Mouse (Mus musculus) midbrain, postnatal 0 days (tissue): ENCODE data around the gene Tbc1d22b. TPM values are rescaled to one million over a fixed set of nuclear protein-coding genes. Genes with fewer than 3 reads are reported as not detected.

Experiments
- ATAC-seq: fragments of 200-750 bp; cut with Nextera tagmentation; 2 replicates; pipeline ENCODE4 v1.8.0; 2017; ENCODE audit warnings: moderate number of reproducible peaks, mild to moderate bottlenecking, moderate TSS enrichment, moderate library complexity; ENCODE audit not compliant: low FRiP score
- DNase-seq: peaks from one replicate; pipeline ENCODE4 v3.0.0-alpha.2; 2015; ENCODE audit warnings: low spot score
- H3K27ac ChIP-seq: fragments of 300-500 bp; sonication (generic); 2 replicates; pipeline ENCODE4 v1.5.1; 2014; ENCODE audit warnings: low read depth, mild to moderate bottlenecking, low read length, mixed read lengths
- H3K27me3 ChIP-seq: fragments of 300-500 bp; sonication (generic); 2 replicates; pipeline ENCODE4 v1.6.1; 2014; ENCODE audit warnings: low read length, control low read depth, mixed read lengths; ENCODE audit not compliant: insufficient read depth
- H3K36me3 ChIP-seq: fragments of 300-500 bp; sonication (generic); 2 replicates; pipeline ENCODE4 v1.6.1; 2014; ENCODE audit warnings: low read length, control low read depth, mixed read lengths; ENCODE audit not compliant: insufficient read depth
- H3K4me1 ChIP-seq: fragments of 300-500 bp; sonication (generic); 2 replicates; pipeline ENCODE4 v1.6.1; 2014; ENCODE audit warnings: mild to moderate bottlenecking, control low read depth, antibody characterized with exemption, low read length, mixed read lengths; ENCODE audit not compliant: insufficient read depth
- H3K4me2 ChIP-seq: fragments of 300-500 bp; sonication (generic); 2 replicates; pipeline ENCODE4 v1.6.1; 2014; ENCODE audit warnings: low read depth, mild to moderate bottlenecking, low read length, mixed read lengths; ENCODE audit not compliant: poor library complexity, severe bottlenecking
- H3K4me3 ChIP-seq: fragments of 300-500 bp; sonication (generic); 2 replicates; pipeline ENCODE4 v1.5.1; 2014; ENCODE audit warnings: low read depth, mild to moderate bottlenecking, low read length, moderate library complexity
- H3K9ac ChIP-seq: fragments of 300-500 bp; sonication (generic); replicated peaks from 2 replicates; pipeline ENCODE4 v1.6.1; 2014; ENCODE audit warnings: mild to moderate bottlenecking, low read length, moderate library complexity, mixed read lengths; ENCODE audit not compliant: poor library complexity, severe bottlenecking
- H3K9me3 ChIP-seq: fragments of 300-500 bp; sonication (generic); 2 replicates; pipeline ENCODE4 v1.6.1; 2016; ENCODE audit warnings: low read length, control low read depth
- CTCF ChIP-seq: IDR thresholded peaks from 2 replicates; pipeline ENCODE4 v1.5.1; 2016; ENCODE audit warnings: antibody characterized with exemption, mild to moderate bottlenecking
- WGBS: fragments of 180-500 bp; shearing (Covaris S2); extraction: QIAGEN DNeasy Blood & Tissue Kit; methylation state at CpG from one replicate; pipeline ENCODE4 v1.1.7; 2014; 5-methylcytosine and 5-hydroxymethylcytosine counted together
- polyA plus RNA-seq: library from polyadenylated mRNA; unstranded; fragments of >200 nt; fragmentation: Nextera tagmentation; extraction: Ambion mirVana; gene quantifications from 2 replicates; pipeline ENCODE4 v1.2.1, GENCODE M21; 2015
- total RNA-seq: library from RNA; depleted of rRNA; stranded (reverse); fragments of >200 nt; gene quantifications from 2 replicates; pipeline ENCODE4 v1.2.3, GENCODE M21; 2014

The Tbc1d22b gene
- total and polyA plus RNA-seq, 2 experiments from 2014 or later, result 30.7 to 52.0 TPM

DNA sequence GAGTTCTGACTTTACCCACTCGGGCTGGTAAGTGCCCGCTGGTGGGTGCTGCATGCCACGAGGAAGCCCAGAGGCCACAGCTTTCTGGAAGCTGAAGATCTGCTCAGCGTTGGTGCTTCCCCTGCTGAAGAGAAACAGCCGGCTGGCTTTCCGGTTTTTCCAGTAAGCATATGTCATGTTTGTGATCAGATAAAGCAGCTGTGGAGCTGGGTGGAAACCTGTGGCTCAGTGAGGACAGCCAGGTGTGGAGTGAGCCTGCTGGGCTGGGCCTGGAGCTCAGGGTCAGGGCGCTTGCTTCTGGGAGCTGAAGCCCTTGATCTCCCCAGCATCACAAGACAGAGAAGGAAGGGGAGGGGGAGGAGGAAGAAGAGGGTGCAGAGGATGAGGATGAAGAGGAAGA is 7.3 kb downstream of the Tbc1d22b start:
- Histone ChIP-seq H3K9me3 (no peaks in the 10 kb centered on the region), H3K27ac (no peak overlapping the region), H3K4me3 (no peak overlapping the region), H3K27me3 (no peaks in the 10 kb centered on the region), H3K4me1 (no peaks in the 10 kb centered on the region), H3K4me2 (no peak overlapping the region), H3K36me3 (peaks cover 3% of the 10 kb centered on the region; the same call in 1 of the 2 replicates), H3K9ac (no peak overlapping the region)
- DNase-seq (no peak), ATAC-seq (no peak)
- no peak for TF ChIP-seq CTCF
- 92% methylated on average over 7 of the region's 7 CpGs for WGBS

DNA sequence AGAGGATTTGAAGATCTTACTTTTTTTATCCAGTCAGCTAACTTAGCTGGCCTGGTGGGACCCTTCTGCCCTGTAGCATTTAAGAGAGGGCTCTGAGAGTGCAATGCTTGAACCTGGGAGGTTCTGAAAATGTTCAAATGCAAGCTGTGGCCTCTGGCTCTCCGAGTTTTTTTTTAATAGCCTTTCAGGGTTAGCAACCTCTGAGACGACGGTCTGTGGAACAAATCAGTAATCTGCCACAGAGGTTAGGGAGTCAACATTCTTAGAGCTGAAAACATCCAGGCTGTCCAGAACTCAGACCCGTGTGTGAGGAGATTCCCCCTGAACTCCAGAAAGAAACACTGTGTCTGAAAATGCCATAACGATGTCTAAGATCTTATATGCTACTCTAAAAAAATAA is 8.9 kb downstream of the Tbc1d22b start:
- H3K4me3 ChIP-seq, result no peak overlapping the region
- H3K27me3 ChIP-seq, result no peaks in the 10 kb centered on the region
- no peaks in the 10 kb centered on the region for H3K9me3 ChIP-seq
- TF ChIP-seq CTCF, result no peak
- no peak overlapping the region for H3K4me2 ChIP-seq
- H3K27ac ChIP-seq, result no peak overlapping the region
- H3K36me3 ChIP-seq, result peaks cover 3% of the 10 kb centered on the region; the same call in 1 of the 2 replicates
- H3K4me1 ChIP-seq, result no peaks in the 10 kb centered on the region
- ATAC-seq, result no peak
- DNase-seq, result no peak
- 79% methylated on average over 5 of the region's 5 CpGs for WGBS
- H3K9ac ChIP-seq, result no peak overlapping the region

DNA sequence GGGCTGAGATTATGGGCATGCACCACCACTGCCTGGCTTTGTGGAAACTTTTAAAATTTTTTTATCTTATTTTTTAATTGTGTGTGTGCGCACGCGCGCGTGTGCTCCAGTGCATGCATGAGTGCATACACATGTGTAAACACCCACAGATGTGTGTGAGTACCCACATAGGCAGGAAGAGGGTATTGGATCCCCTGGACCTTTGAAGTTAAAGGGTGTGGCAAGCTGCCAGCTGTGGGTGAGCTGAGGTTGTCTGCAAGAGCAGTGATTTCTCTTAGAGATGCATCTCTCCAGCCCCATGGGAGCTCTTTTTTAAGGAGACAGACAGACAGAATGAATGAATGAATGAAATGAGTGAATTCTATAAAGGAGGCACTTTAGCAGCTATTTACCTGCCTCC is 15.9 kb downstream of the Tbc1d22b start:
- DNase-seq, result no peak
- ATAC-seq, result no peak
- peaks cover 24% of the 10 kb centered on the region; the same call in 1 of the 2 replicates for H3K36me3 ChIP-seq
- no peak overlapping the region for H3K4me3 ChIP-seq
- H3K27me3 ChIP-seq, result no peaks in the 10 kb centered on the region
- no peaks in the 10 kb centered on the region for H3K9me3 ChIP-seq
- H3K27ac ChIP-seq, result no peak overlapping the region
- no peak overlapping the region for H3K4me2 ChIP-seq
- H3K4me1 ChIP-seq, result no peaks in the 10 kb centered on the region
- no peak for TF ChIP-seq CTCF
- WGBS, result over 99% methylated on average over 5 of the region's 5 CpGs
- no peak overlapping the region for H3K9ac ChIP-seq

DNA sequence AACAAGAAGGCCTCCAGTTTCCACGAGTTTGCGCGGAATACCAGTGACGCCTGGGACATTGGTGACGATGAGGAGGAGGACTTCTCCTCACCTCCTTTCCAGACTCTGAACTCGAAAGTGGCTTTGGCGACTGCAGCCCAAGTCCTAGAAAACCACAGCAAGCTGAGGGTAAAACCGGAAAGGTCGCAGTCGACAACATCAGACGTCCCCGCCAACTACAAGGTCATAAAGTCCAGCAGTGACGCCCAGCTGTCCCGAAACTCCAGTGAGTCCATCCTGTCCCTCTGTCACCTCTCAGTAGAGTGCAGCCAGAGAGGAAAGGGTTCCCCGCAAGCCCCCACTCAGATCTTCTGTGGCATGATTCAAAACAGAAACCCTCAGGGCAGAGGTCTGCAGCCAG is 18.9 kb downstream of the Tbc1d22b start:
- no peaks in the 10 kb centered on the region for H3K27me3 ChIP-seq
- ATAC-seq (no peak), DNase-seq (no peak)
- no peaks in the 10 kb centered on the region for H3K9me3 ChIP-seq
- TF ChIP-seq CTCF, result no peak
- no peak overlapping the region for H3K4me3 ChIP-seq
- H3K27ac ChIP-seq, result no peak overlapping the region
- no peak overlapping the region for H3K4me2 ChIP-seq
- peaks cover 49% of the 10 kb centered on the region for H3K36me3 ChIP-seq
- WGBS, result 93% methylated on average over 15 of the region's 15 CpGs
- H3K9ac ChIP-seq, result no peak overlapping the region
- no peaks in the 10 kb centered on the region for H3K4me1 ChIP-seq

DNA sequence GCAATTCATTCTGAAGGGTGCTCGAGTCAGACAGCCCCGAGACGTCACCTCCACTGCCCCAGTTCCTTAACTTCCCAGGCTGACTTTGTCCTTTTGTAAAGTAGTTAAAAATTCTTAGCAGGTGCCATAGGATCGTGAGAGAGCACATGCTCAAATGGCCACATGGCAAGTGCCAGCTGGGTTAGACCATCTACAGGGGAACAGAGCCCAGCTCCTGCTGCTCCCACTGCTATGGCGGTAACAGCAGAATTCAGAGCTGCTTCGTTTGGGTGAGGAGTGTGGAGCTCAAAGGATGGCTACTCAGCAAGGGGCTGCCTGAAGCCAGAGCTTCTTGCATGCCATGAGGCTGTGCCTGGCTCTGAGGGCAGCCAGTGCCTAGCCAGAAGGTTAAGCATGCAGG is 20.2 kb downstream of the Tbc1d22b start:
- H3K4me2 ChIP-seq, result no peak overlapping the region
- no peak for DNase-seq
- H3K4me3 ChIP-seq, result no peak overlapping the region
- no peak for TF ChIP-seq CTCF
- 85% methylated on average over 6 of the region's 6 CpGs for WGBS
- ATAC-seq, result no peak
- peaks cover 59% of the 10 kb centered on the region for H3K36me3 ChIP-seq
- H3K27ac ChIP-seq, result no peak overlapping the region
- H3K4me1 ChIP-seq, result no peaks in the 10 kb centered on the region
- no peaks in the 10 kb centered on the region for H3K9me3 ChIP-seq
- no peak overlapping the region for H3K9ac ChIP-seq
- H3K27me3 ChIP-seq, result no peaks in the 10 kb centered on the region

DNA sequence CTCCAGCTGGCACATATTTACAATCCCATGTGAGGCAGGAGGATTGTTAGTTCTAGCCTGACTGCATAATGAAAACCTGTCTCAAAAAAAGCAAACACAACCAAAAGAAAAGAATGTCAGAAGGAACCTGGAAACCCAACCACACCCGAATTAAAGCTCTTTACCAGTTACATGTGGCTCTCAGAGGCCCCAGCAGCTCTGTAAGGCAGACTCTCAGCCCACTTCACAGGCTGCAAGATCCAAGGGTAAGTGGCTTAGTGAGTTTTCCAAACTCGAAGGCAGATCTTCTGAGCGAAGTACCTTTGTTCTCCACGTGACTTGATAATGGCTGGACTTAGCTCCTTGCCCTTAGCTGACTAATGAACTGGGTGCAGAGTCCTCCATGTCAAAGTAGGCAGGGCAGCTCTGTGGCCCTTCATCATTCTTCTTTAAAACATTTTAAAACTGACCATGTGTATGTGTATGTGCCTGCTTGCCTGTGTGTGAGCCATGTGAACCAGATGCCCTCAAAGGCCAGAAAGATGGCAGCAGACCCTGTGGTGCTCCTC is 30.1 kb downstream of the Tbc1d22b start:
- Histone ChIP-seq H3K4me1 (no peaks in the 10 kb centered on the region), H3K9me3 (no peaks in the 10 kb centered on the region), H3K4me2 (no peak overlapping the region), H3K9ac (no peak overlapping the region), H3K27me3 (no peaks in the 10 kb centered on the region), H3K36me3 (peaks cover 61% of the 10 kb centered on the region), H3K27ac (no peak overlapping the region), H3K4me3 (no peak overlapping the region)
- no peak for TF ChIP-seq CTCF
- DNase-seq, result no peak
- WGBS, result 89% methylated on average over 4 of the region's 4 CpGs
- ATAC-seq, result no peak
